Mouse (Mus musculus) activated CD4-positive, CD25-positive, alpha-beta regulatory T cell (primary cell): Measurements from ENCODE around the gene Ckap5. TPM values are rescaled to one million over a fixed set of nuclear protein-coding genes. Genes with fewer than 3 reads are reported as not detected.

Experiments
- polyA plus RNA-seq, 2 experiments: library from polyadenylated mRNA; unstranded; fragments of 100-300 nt; shearing (Covaris generic); gene quantifications; one replicate each; pipeline ENCODE4 v1.2.1; 2017

The Ckap5 gene
- polyA plus RNA-seq: 10 to 100 TPM; 34.8 to 51.2 TPM

DNA sequence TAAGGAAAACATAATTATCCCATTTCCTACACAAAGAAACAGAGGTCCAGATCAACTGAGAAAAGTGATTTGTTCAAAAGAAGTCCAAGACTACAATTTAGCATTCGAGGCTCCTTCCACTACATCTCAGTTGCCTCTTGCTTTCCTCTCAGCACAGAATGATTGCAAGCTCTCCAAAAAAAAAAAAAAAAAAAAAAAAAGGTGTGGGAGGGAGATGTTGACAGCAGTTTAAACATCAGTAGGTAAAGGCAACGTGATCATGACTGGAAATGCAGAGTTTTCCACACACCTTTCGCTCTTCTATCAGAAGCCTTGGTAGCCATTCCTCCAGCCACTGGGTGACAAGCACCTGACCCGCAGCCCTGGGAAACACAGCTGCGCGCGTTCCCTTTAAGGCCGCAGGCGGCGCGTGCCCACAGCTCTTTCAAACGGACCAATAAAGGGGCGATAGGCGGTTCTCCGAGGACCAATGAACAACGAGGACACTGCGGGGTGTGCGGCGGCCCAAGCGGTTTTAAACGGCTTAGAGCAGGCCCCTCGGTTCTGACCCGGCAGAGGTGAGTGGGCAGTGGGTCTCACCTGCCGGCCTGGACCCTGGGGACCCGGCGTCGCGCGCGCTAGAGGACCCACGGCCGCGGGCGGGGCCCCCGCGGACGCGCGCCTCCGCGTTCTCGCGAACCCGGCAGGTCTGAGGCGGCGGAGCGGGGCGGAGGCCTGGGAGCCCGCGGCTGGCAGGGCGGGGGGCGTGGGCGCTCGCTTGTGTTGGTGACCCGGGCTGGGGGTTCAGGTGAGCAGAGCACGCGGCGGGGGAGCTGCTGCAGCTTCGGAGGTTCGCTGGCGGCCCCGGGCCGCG is at the start of gene Ckap5:
Gene Ckap5 (plus strand): TSS at position 469 of the 853 bp plus-strand sequence.

DNA sequence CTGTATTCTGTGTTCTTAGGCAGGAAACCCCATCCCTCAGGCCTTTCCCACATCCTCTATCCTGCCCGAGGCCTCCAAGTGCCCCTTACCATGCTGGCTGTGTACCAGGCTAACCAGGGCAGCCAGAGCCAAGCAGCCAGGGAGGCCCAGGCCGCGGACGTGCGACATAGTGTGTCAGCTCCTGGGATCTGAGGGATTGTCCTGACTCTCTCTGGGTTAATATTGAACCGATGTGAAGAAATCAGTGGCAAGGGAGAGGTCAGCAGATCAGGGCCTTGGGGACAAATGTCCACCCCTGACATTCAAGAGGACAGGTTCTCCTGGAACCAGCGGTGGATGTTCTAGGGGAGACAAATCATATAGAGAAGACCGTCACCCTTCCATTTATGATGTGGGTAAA is 109.7 kb downstream of the Ckap5 start, which contains the start of gene F2:
Gene F2 (minus strand): TSS at position 186 of the 400 bp plus-strand sequence.

DNA sequence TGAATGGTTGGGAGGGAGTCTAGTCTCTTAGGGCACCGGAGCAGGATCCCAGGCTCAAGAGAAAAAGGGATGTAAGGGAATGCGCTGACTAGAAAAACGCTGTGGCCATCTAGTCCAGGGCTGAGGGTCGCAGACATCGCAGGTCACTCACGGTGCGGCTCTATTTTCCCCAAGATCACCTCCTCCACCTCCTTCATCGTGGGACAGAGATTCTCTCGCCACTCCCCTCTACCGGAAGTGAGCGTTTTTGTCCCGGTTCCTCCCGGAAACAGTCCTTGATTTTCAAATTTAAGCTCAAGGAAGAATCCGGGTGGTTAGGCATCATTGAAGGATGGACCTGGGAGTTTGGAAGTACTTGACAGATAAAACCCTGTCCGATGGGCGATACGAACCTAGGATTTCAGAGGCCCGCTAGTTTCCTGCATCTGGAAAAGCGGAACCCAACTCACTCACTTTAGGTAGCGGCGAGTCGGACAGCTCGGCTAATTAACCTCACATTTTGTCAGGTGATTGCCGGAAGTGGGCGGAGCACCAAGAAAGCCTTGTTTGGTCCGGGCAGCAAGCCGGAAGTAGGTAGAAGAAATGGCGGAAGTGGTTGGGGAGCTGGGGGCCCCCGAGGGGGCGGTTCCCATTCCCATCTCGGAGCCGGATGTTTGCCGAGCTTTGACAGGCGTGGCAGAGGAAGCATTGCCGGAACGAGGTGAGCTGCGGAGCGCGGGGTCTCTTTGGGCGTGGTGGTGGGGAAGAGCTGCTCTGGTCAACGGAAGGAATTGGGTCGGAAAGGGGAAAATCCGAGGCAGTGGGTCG is 123.2 kb downstream of the Ckap5 start, which contains the start of the genes Zfp408 and Arhgap1:
Gene Zfp408 (minus strand): TSS at position 239 of the 807 bp plus-strand sequence.
Gene Arhgap1 (plus strand): TSS at position 308 of the 807 bp plus-strand sequence.

Other genes starting within 250 kb of the Ckap5 start
- gene 1110051M20Rik, start 82.1 kb upstream of the Ckap5 start, polyA plus RNA-seq: 10 to 100 TPM; 14.3 to 19.4 TPM
- under 1 TPM in 1 of 2 experiments, not detected in 1; 0.29 TPM for gene Lrp4, start 69.3 kb upstream of the Ckap5 start, polyA plus RNA-seq
- gene F2, start 109.7 kb downstream of the Ckap5 start, polyA plus RNA-seq: under 1 TPM in 1 of 2 experiments, not detected in 1; 0.10 TPM
- 10 to 100 TPM; 18.8 to 26.8 TPM for gene Zfp408, start 123.0 kb downstream of the Ckap5 start, polyA plus RNA-seq
- 100 to 1,000 TPM; 182 to 198 TPM for gene Arhgap1, start 123.1 kb downstream of the Ckap5 start, polyA plus RNA-seq
- gene Atg13, start 183.8 kb downstream of the Ckap5 start, polyA plus RNA-seq: 10 to 100 TPM; 40.4 to 44.9 TPM
- gene Harbi1, start 184.1 kb downstream of the Ckap5 start, polyA plus RNA-seq: 10 to 100 TPM in 1 of 2 experiments, 1 to 10 TPM in 1; 9.0 to 12.2 TPM
- 10 to 100 TPM; 27.5 to 38.3 TPM for gene Ambra1, start 203.4 kb downstream of the Ckap5 start, polyA plus RNA-seq